In the genomic region with DNA sequence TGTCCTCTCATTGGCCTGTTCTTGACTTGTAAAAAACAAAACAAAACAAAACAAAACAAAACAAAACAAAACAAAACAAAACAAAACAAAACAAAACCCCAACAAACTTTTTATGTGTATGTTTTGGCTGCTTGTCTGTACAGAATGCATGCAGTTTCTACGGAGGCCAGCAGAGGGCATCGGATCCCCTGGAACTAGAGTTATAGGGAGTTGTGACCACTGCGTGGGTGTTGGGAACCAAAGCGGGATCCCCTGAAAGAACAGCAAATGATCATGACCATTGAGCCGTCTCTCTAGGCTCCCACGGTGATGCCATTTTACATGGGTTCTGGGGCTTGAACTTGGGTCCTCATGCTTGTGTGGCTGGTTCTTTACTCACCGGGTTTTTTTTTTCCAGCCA, we compare ENCODE assay signal across 11 mouse cellular contexts.
DNase-seq lines count a peak whose midpoint lies in the region; ATAC-seq and TF ChIP-seq lines count a peak whose summit lies in the region.
"Had no signal": no experiment of that assay in that cellular context is flagged by ENCODE, and none has a peak within 500 bp of the region (broad histone marks: within the 10 kb centered on the region; RNA-seq: fewer than 3 reads in every experiment).

No protein-coding gene starts in this region.

- peak; percentile 22; the same call in 1 of the 2 replicates for TF ChIP-seq CTCF in hindbrain, postnatal 0 days (IDR thresholded peaks at IDR 0.05; ENCODE audit: low read depth)
- peak; percentile 39; the same call in 1 of the 2 replicates for TF ChIP-seq CTCF in testis, adult 2 months (IDR thresholded peaks at IDR 0.05; ENCODE audit: control insufficient read depth, insufficient read depth, insufficient replicate concordance, low read depth, low read length)
- peak; percentile 28; the same call in 1 of the 2 replicates for TF ChIP-seq CTCF in cortical plate, adult 2 months (IDR thresholded peaks at IDR 0.05; ENCODE audit: extremely low read depth, insufficient read depth, low read length)

- H3K4me2 ChIP-seq in hindbrain, postnatal 0 days (ENCODE audit: low read depth, low read length), result no peak overlapping the region
- no peak overlapping the region for H3K4me2 ChIP-seq in hindbrain, embryonic 12.5 days (replicated peaks)
- H3K4me2 ChIP-seq: liver, embryonic 13.5 days; midbrain, embryonic 12.5 days had no signal

- H3K9ac ChIP-seq in hindbrain, postnatal 0 days (replicated peaks; ENCODE audit: low read length), result no peak overlapping the region
- no peak overlapping the region for H3K9ac ChIP-seq in hindbrain, embryonic 12.5 days
- H3K9ac ChIP-seq: liver, embryonic 13.5 days; midbrain, embryonic 12.5 days had no signal

- no peaks in the 10 kb centered on the region for H3K9me3 ChIP-seq in hindbrain, postnatal 0 days (ENCODE audit: low read length)
- 0 out of 2 replicates have a peak, but pooled peaks cover 3% of the 10 kb centered on the region for H3K9me3 ChIP-seq in hindbrain, embryonic 12.5 days (replicated peaks)
- H3K9me3 ChIP-seq in embryonic facial prominence, embryonic 10.5 days, result no peaks in the 10 kb centered on the region
- H3K9me3 ChIP-seq: liver, embryonic 13.5 days; midbrain, embryonic 12.5 days had no signal

- H3K27ac ChIP-seq in hindbrain, postnatal 0 days, result no peak overlapping the region
- H3K27ac ChIP-seq in hindbrain, embryonic 12.5 days, result no peak overlapping the region
- no peak overlapping the region for H3K27ac ChIP-seq in testis, adult 2 months (ENCODE audit: control insufficient read depth, insufficient read depth, low read depth, low read length)
- no peak overlapping the region for H3K27ac ChIP-seq in cortical plate, adult 2 months (ENCODE audit: insufficient read depth, low read length)
- no peak overlapping the region for H3K27ac ChIP-seq in embryonic facial prominence, embryonic 10.5 days (replicated peaks)
- H3K27ac ChIP-seq: liver, embryonic 13.5 days; midbrain, embryonic 12.5 days had no signal

- no peak for TF ChIP-seq POLR2A in testis, adult 2 months (IDR thresholded peaks at IDR 0.05; ENCODE audit: control insufficient read depth, low read depth, low read length)
- TF ChIP-seq POLR2A in cortical plate, adult 2 months (IDR thresholded peaks at IDR 0.05; ENCODE audit: extremely low read depth, insufficient read depth, low read length), result no peak

- WGBS in hindbrain, postnatal 0 days, result 88% methylated on average over 7 of the region's 7 CpGs
- WGBS in hindbrain, embryonic 12.5 days, result 85% methylated on average over 7 of the region's 7 CpGs
- 78% methylated on average over 7 of the region's 7 CpGs for WGBS in embryonic facial prominence, embryonic 10.5 days

- ATAC-seq in hindbrain, postnatal 0 days, result no peak
- no peak for ATAC-seq in hindbrain, embryonic 12.5 days (ENCODE audit: low FRiP score)

- H3K4me1 ChIP-seq in hindbrain, postnatal 0 days (ENCODE audit: insufficient read depth, low read length), result no peaks in the 10 kb centered on the region
- H3K4me1 ChIP-seq in hindbrain, embryonic 12.5 days, result no peaks in the 10 kb centered on the region
- H3K4me1 ChIP-seq in testis, adult 2 months (ENCODE audit: control insufficient read depth, insufficient read depth, low read length), result no peaks in the 10 kb centered on the region
- no peaks in the 10 kb centered on the region for H3K4me1 ChIP-seq in cortical plate, adult 2 months (ENCODE audit: control insufficient read depth, insufficient read depth, low read length)
- H3K4me1 ChIP-seq in embryonic facial prominence, embryonic 10.5 days, result no peaks in the 10 kb centered on the region
- H3K4me1 ChIP-seq: liver, embryonic 13.5 days; midbrain, embryonic 12.5 days had no signal

- no peaks in the 10 kb centered on the region for H3K36me3 ChIP-seq in hindbrain, postnatal 0 days (ENCODE audit: insufficient read depth, low read length)
- no peaks in the 10 kb centered on the region for H3K36me3 ChIP-seq in hindbrain, embryonic 12.5 days
- no peaks in the 10 kb centered on the region for H3K36me3 ChIP-seq in testis, adult 2 months (ENCODE audit: control insufficient read depth, insufficient read depth, low read length)
- no peaks in the 10 kb centered on the region for H3K36me3 ChIP-seq in embryonic facial prominence, embryonic 10.5 days (replicated peaks)
- H3K36me3 ChIP-seq: liver, embryonic 13.5 days; midbrain, embryonic 12.5 days had no signal

- no peaks in the 10 kb centered on the region for H3K27me3 ChIP-seq in hindbrain, postnatal 0 days (ENCODE audit: insufficient read depth, low read length)
- no peaks in the 10 kb centered on the region for H3K27me3 ChIP-seq in hindbrain, embryonic 12.5 days
- no peaks in the 10 kb centered on the region for H3K27me3 ChIP-seq in testis, adult 2 months (ENCODE audit: control insufficient read depth, insufficient read depth, low read length)
- H3K27me3 ChIP-seq in embryonic facial prominence, embryonic 10.5 days (replicated peaks; ENCODE audit: low read depth, poor library complexity, severe bottlenecking), result no peaks in the 10 kb centered on the region
- H3K27me3 ChIP-seq: liver, embryonic 13.5 days; midbrain, embryonic 12.5 days had no signal

- DNase-seq in hindbrain, postnatal 0 days (ENCODE audit: low spot score), result no peak
- DNase-seq in testis, postnatal 14 days (ENCODE audit: low spot score), result no peak
- no peak for DNase-seq in embryonic facial prominence, embryonic 10.5 days (ENCODE audit: low spot score)
- no peak for DNase-seq in adrenal gland, adult (ENCODE audit: inconsistent age in 2 of 2, low spot score in 1 of 2)
- no peak for DNase-seq in heart, adult 8-10 months (ENCODE audit: low spot score)
- DNase-seq: heart, adult 11 months; liver, embryonic 13.5 days had no signal

- no peak overlapping the region for H3K4me3 ChIP-seq in hindbrain, postnatal 0 days (ENCODE audit: low read length)
- H3K4me3 ChIP-seq in hindbrain, embryonic 12.5 days, result no peak overlapping the region
- H3K4me3 ChIP-seq in testis, adult 2 months (ENCODE audit: control insufficient read depth, low read depth, low read length), result no peak overlapping the region
- no peak overlapping the region for H3K4me3 ChIP-seq in cortical plate, adult 2 months (ENCODE audit: insufficient read depth, low read length)
- H3K4me3 ChIP-seq in embryonic facial prominence, embryonic 10.5 days, result no peak overlapping the region
- H3K4me3 ChIP-seq: liver, embryonic 13.5 days; midbrain, embryonic 12.5 days had no signal
